Mouse (Mus musculus): Measurements from ENCODE around the gene Sarm1. TPM values are rescaled to one million over a fixed set of nuclear protein-coding genes. Genes with fewer than 3 reads are reported as not detected.

Gene Sarm1
- polyA plus RNA-seq, 1 experiment, result 2.5 TPM

- no peaks in the 10 kb centered on the region for H3K27me3 ChIP-seq (ENCODE audit: control insufficient read depth, insufficient read depth, low read length)
- peaks cover 7% of the 10 kb centered on the region for H3K4me1 ChIP-seq (ENCODE audit: control insufficient read depth, insufficient read depth, low read length)
- TF ChIP-seq CTCF (IDR thresholded peaks at IDR 0.05; ENCODE audit: control insufficient read depth, insufficient read depth, insufficient replicate concordance, low read depth, low read length) (no peak), POLR2A (IDR thresholded peaks at IDR 0.05; ENCODE audit: control insufficient read depth, low read depth, low read length) (no peak)
- no peak overlapping the region for H3K27ac ChIP-seq (ENCODE audit: control insufficient read depth, insufficient read depth, low read depth, low read length)
- no peak overlapping the region for H3K4me3 ChIP-seq (ENCODE audit: control insufficient read depth, low read depth, low read length)
- H3K36me3 ChIP-seq (ENCODE audit: control insufficient read depth, insufficient read depth, low read length), result no peaks in the 10 kb centered on the region
Observed at GRCm38 (mm10) chr11:78450337-78450736, 47.2 kb downstream of the Sarm1 start.

- no peaks in the 10 kb centered on the region for H3K27me3 ChIP-seq (ENCODE audit: control insufficient read depth, insufficient read depth, low read length)
Observed at GRCm38 (mm10) chr11:78448242-78448641, 49.3 kb downstream of the Sarm1 start.

GRCm38 (mm10) chr11:78447168-78447567 lies 50.4 kb downstream of the Sarm1 start:
- Histone ChIP-seq H3K36me3 (ENCODE audit: control insufficient read depth, insufficient read depth, low read length) (no peaks in the 10 kb centered on the region), H3K27ac (ENCODE audit: control insufficient read depth, insufficient read depth, low read depth, low read length) (no peak overlapping the region), H3K4me3 (ENCODE audit: control insufficient read depth, low read depth, low read length) (no peak overlapping the region), H3K27me3 (ENCODE audit: control insufficient read depth, insufficient read depth, low read length) (no peaks in the 10 kb centered on the region), H3K4me1 (ENCODE audit: control insufficient read depth, insufficient read depth, low read length) (no peaks in the 10 kb centered on the region)
- TF ChIP-seq CTCF (IDR thresholded peaks at IDR 0.05; ENCODE audit: control insufficient read depth, insufficient read depth, insufficient replicate concordance, low read depth, low read length) (no peak), POLR2A (IDR thresholded peaks at IDR 0.05; ENCODE audit: control insufficient read depth, low read depth, low read length) (no peak)

More at GRCm38 (mm10) chr11:78448242-78448641, 49.3 kb downstream of the Sarm1 start:
- no peaks in the 10 kb centered on the region for H3K4me1 ChIP-seq (ENCODE audit: control insufficient read depth, insufficient read depth, low read length)
- H3K27ac ChIP-seq (ENCODE audit: control insufficient read depth, insufficient read depth, low read depth, low read length), result no peak overlapping the region
- H3K36me3 ChIP-seq (ENCODE audit: control insufficient read depth, insufficient read depth, low read length), result no peaks in the 10 kb centered on the region
- no peak overlapping the region for H3K4me3 ChIP-seq (ENCODE audit: control insufficient read depth, low read depth, low read length)
- TF ChIP-seq CTCF (IDR thresholded peaks at IDR 0.05; ENCODE audit: control insufficient read depth, insufficient read depth, insufficient replicate concordance, low read depth, low read length) (no peak), POLR2A (IDR thresholded peaks at IDR 0.05; ENCODE audit: control insufficient read depth, low read depth, low read length) (no peak)

- Histone ChIP-seq H3K4me1 (ENCODE audit: control insufficient read depth, insufficient read depth, low read length) (no peaks in the 10 kb centered on the region), H3K4me3 (ENCODE audit: control insufficient read depth, low read depth, low read length) (no peak overlapping the region), H3K27me3 (ENCODE audit: control insufficient read depth, insufficient read depth, low read length) (no peaks in the 10 kb centered on the region), H3K27ac (ENCODE audit: control insufficient read depth, insufficient read depth, low read depth, low read length) (no peak overlapping the region), H3K36me3 (ENCODE audit: control insufficient read depth, insufficient read depth, low read length) (no peaks in the 10 kb centered on the region)
- TF ChIP-seq CTCF (IDR thresholded peaks at IDR 0.05; ENCODE audit: control insufficient read depth, insufficient read depth, insufficient replicate concordance, low read depth, low read length) (no peak), POLR2A (IDR thresholded peaks at IDR 0.05; ENCODE audit: control insufficient read depth, low read depth, low read length) (no peak)
Observed at GRCm38 (mm10) chr11:78443115-78443514, 54.4 kb downstream of the Sarm1 start.

- no peaks in the 10 kb centered on the region for H3K27me3 ChIP-seq (ENCODE audit: control insufficient read depth, insufficient read depth, low read length)
- peaks cover 10% of the 10 kb centered on the region for H3K4me1 ChIP-seq (ENCODE audit: control insufficient read depth, insufficient read depth, low read length)
- TF ChIP-seq CTCF (IDR thresholded peaks at IDR 0.05; ENCODE audit: control insufficient read depth, insufficient read depth, insufficient replicate concordance, low read depth, low read length) (no peak), POLR2A (IDR thresholded peaks at IDR 0.05; ENCODE audit: control insufficient read depth, low read depth, low read length) (no peak)
- no peak overlapping the region for H3K27ac ChIP-seq (ENCODE audit: control insufficient read depth, insufficient read depth, low read depth, low read length)
- H3K4me3 ChIP-seq (ENCODE audit: control insufficient read depth, low read depth, low read length), result no peak overlapping the region
- no peaks in the 10 kb centered on the region for H3K36me3 ChIP-seq (ENCODE audit: control insufficient read depth, insufficient read depth, low read length)
Observed at GRCm38 (mm10) chr11:78438399-78438930, 59.1 kb downstream of the Sarm1 start.

GRCm38 (mm10) chr11:78437182-78437581 lies 60.4 kb downstream of the Sarm1 start:
- H3K36me3 ChIP-seq (ENCODE audit: control insufficient read depth, insufficient read depth, low read length), result no peaks in the 10 kb centered on the region
- no peaks in the 10 kb centered on the region for H3K27me3 ChIP-seq (ENCODE audit: control insufficient read depth, insufficient read depth, low read length)
- TF ChIP-seq CTCF (IDR thresholded peaks at IDR 0.05; ENCODE audit: control insufficient read depth, insufficient read depth, insufficient replicate concordance, low read depth, low read length) (no peak), POLR2A (IDR thresholded peaks at IDR 0.05; ENCODE audit: control insufficient read depth, low read depth, low read length) (no peak)
- H3K4me3 ChIP-seq (ENCODE audit: control insufficient read depth, low read depth, low read length), result no peak overlapping the region
- no peak overlapping the region for H3K27ac ChIP-seq (ENCODE audit: control insufficient read depth, insufficient read depth, low read depth, low read length)
- peaks cover 10% of the 10 kb centered on the region for H3K4me1 ChIP-seq (ENCODE audit: control insufficient read depth, insufficient read depth, low read length)

GRCm38 (mm10) chr11:78435776-78436349 lies 61.7 kb downstream of the Sarm1 start:
- Histone ChIP-seq H3K27me3 (ENCODE audit: control insufficient read depth, insufficient read depth, low read length) (no peaks in the 10 kb centered on the region), H3K36me3 (ENCODE audit: control insufficient read depth, insufficient read depth, low read length) (no peaks in the 10 kb centered on the region), H3K4me3 (ENCODE audit: control insufficient read depth, low read depth, low read length) (peak overlapping the region; percentile 70), H3K27ac (ENCODE audit: control insufficient read depth, insufficient read depth, low read depth, low read length) (peak overlapping the region; percentile 36; the same call in 1 of the 2 replicates), H3K4me1 (ENCODE audit: control insufficient read depth, insufficient read depth, low read length) (peaks cover 10% of the 10 kb centered on the region)
- TF ChIP-seq CTCF (IDR thresholded peaks at IDR 0.05; ENCODE audit: control insufficient read depth, insufficient read depth, insufficient replicate concordance, low read depth, low read length), result peak; percentile 93
- TF ChIP-seq POLR2A (IDR thresholded peaks at IDR 0.05; ENCODE audit: control insufficient read depth, low read depth, low read length), result 0 out of 2 replicates have a peak, but pooled peaks have one; percentile 13
